Mouse (Mus musculus) lung, adult 2 months (tissue): ENCODE measurements around the gene Vezt.

Experiments
- CTCF ChIP-seq: fragments of 200-500 bp; IDR thresholded peaks from 2 replicates; pipeline ENCODE4 v1.5.1; 2011; ENCODE audit warnings: mild to moderate bottlenecking, low read length, control low read depth; ENCODE audit not compliant: insufficient read depth
- POLR2A ChIP-seq: fragments of 200-500 bp; IDR thresholded peaks from 2 replicates; pipeline ENCODE4 v1.6.1; 2011; ENCODE audit warnings: low read depth, mild to moderate bottlenecking, control low read depth, low read length, borderline replicate concordance; ENCODE audit errors: extremely low read depth

DNA sequence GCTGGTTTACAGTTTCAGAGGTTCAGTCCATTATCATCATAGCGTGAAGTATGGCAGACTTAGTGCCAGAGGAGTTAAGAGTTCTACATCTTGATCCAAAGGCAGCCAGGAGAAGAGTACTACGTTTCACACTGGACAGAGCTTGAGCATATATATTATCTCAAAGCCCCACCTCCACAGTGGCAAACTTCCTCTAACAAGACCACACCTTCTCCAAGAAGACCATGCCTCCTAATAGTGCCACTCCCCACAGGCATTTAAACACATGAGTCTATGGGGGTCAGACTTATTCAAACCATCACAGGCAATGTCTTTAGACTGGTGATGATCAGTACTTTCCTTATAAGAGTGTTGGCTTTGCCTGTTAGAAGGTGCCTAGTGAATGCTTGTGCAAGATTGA lies 117.5 kb downstream of the Vezt start:
- TF ChIP-seq CTCF (no peak), POLR2A (no peak)
